Mouse (Mus musculus): ENCODE data around the gene Cirbp. TPM values are rescaled to one million over a fixed set of nuclear protein-coding genes. Genes with fewer than 3 reads are reported as not detected.

The Cirbp gene
- polyA plus RNA-seq, 1 experiment = 150 TPM

DNA sequence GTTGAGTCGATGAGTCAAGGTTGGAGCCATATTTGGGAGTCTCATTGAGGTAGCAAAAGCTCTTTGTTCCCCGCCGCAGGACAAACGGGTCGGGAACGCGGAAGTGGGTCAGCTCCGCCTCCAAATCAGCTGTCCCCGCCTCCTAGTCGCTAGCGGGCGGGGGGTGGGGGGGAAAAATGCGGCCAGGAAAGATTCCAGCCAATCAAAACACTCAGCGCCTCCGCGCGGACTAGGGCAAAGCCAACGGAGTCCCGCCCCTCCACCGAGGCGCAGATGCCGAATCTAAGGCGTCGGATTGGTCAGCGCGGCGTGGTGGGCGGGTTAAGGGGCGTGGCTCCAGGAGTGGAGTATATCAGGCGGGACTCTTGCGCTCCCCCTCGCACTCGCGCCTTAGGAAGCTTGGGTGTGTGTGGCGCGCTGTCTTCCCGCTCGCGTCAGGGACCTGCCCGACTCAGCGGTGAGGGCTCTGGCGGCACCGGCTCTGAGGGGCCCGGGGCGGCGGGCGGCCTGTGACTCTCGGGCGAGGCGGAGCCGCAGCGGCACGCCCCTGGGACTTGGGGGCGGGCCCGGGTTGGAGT, 1.8 kb downstream of the Cirbp start:
- peak overlapping the region; percentile 76 for H3K4me3 ChIP-seq (ENCODE audit: insufficient read depth, low read length)
- H3K27ac ChIP-seq (ENCODE audit: insufficient read depth, low read length) = peak overlapping the region; percentile 95
- TF ChIP-seq CTCF (IDR thresholded peaks at IDR 0.05; ENCODE audit: extremely low read depth, insufficient read depth, low read length) = no peak
- peak; percentile 99 for TF ChIP-seq POLR2A (IDR thresholded peaks at IDR 0.05; ENCODE audit: extremely low read depth, insufficient read depth, low read length)
- H3K4me1 ChIP-seq (ENCODE audit: control insufficient read depth, insufficient read depth, low read length) = peaks cover 10% of the 10 kb centered on the region

DNA sequence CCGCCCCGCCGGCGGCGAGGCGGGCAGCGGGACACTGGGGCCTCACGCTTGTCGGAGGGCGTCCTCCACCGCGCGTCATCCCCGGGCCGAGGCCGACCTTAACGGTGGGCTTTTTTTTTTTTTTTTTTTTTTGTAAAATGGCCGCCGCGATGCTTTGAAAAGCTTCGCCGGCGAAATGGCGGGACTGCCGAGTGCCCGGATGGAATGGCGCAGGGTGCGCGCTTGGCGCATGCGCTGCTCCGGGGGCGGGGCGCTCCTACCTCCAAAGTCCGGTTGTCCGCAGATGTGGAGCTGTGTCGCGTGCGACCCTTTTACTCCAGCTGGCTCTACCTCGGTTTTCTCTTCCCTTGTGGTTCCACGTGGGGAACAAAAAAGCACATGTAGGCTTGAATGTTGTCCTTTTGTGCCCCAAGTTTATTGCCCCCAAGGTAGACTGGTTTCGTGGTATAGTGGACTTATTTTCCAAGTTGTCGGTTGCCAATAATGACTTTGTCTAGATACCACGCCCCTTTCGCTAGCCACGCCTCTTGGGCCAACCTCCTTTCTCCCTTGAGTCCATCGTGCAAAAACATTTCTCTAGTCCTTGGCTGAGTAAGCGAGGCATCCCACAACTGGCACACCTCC, 2.4 kb downstream of the Cirbp start:
- H3K4me3 ChIP-seq (ENCODE audit: insufficient read depth, low read length) = peak overlapping the region; percentile 76
- TF ChIP-seq POLR2A (IDR thresholded peaks at IDR 0.05; ENCODE audit: extremely low read depth, insufficient read depth, low read length) (peak; percentile 14; the same call in 1 of the 2 replicates), CTCF (IDR thresholded peaks at IDR 0.05; ENCODE audit: extremely low read depth, insufficient read depth, low read length) (no peak)
- H3K27ac ChIP-seq (ENCODE audit: insufficient read depth, low read length) = peak overlapping the region; percentile 95
- H3K4me1 ChIP-seq (ENCODE audit: control insufficient read depth, insufficient read depth, low read length) = peaks cover 10% of the 10 kb centered on the region

DNA sequence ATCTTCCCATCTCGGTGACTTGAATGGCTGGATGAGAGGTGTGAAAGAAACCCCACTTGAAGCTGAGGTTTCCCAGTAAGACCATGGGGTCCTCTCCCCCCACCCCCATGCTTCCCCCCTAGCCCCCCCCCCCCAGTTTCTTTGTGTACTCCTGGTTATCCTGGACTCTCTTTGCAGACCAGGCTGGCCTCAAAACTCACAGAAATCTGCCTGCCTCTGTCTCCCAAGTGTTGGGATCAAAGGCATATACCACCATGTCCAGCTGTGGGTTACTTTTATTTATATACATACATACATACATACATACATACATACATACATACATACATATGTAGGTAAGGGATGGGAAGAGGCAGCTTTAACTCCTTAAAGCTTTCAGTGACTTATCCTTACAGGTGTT, 3.3 kb downstream of the Cirbp start:
- Histone ChIP-seq H3K4me3 (ENCODE audit: insufficient read depth, low read length) (peak overlapping the region; percentile 76; the same call in 1 of the 2 replicates), H3K27ac (ENCODE audit: insufficient read depth, low read length) (no peak overlapping the region), H3K4me1 (ENCODE audit: control insufficient read depth, insufficient read depth, low read length) (peaks cover 9% of the 10 kb centered on the region)
- TF ChIP-seq POLR2A (IDR thresholded peaks at IDR 0.05; ENCODE audit: extremely low read depth, insufficient read depth, low read length) = no peak
- no peak for TF ChIP-seq CTCF (IDR thresholded peaks at IDR 0.05; ENCODE audit: extremely low read depth, insufficient read depth, low read length)

DNA sequence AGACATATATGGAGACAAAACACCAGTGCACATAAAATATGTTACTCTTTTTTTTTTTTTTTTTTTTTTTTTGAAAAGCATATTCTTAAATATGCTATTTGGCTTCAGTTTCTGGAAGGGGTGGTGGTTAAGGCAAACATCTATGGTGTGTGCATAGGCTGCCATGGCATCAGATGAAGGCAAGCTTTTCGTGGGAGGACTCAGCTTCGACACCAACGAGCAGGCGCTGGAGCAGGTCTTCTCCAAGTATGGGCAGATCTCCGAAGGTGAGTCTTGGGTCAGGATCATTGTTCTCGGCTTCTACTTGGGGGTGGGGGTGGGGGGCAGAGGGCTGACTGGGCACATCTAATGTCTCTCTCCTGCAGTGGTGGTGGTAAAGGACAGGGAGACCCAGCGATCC, 3.9 kb downstream of the Cirbp start:
- H3K4me3 ChIP-seq (ENCODE audit: insufficient read depth, low read length) = no peak overlapping the region
- H3K27ac ChIP-seq (ENCODE audit: insufficient read depth, low read length) = no peak overlapping the region
- H3K4me1 ChIP-seq (ENCODE audit: control insufficient read depth, insufficient read depth, low read length) = peaks cover 6% of the 10 kb centered on the region; the same call in 1 of the 2 replicates
- TF ChIP-seq CTCF (IDR thresholded peaks at IDR 0.05; ENCODE audit: extremely low read depth, insufficient read depth, low read length) (no peak), POLR2A (IDR thresholded peaks at IDR 0.05; ENCODE audit: extremely low read depth, insufficient read depth, low read length) (no peak)

DNA sequence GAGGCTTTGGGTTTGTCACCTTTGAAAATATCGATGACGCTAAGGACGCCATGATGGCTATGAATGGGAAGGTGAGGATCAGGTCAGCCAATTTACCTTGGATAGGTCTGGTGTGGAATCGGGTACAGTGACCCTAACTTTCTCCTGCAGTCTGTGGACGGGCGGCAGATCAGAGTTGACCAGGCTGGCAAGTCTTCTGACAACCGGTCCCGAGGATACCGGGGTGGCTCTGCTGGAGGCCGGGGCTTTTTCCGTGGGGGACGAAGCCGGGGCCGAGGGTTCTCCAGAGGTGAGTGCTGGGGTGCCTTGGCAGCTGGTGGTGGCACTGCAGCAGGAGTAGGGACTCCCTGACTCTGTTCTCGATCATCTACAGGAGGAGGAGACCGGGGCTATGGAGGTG, 4.3 kb downstream of the Cirbp start:
- Histone ChIP-seq H3K4me1 (ENCODE audit: control insufficient read depth, insufficient read depth, low read length) (peaks cover 6% of the 10 kb centered on the region; the same call in 1 of the 2 replicates), H3K4me3 (ENCODE audit: insufficient read depth, low read length) (no peak overlapping the region), H3K27ac (ENCODE audit: insufficient read depth, low read length) (no peak overlapping the region)
- TF ChIP-seq CTCF (IDR thresholded peaks at IDR 0.05; ENCODE audit: extremely low read depth, insufficient read depth, low read length) = no peak
- TF ChIP-seq POLR2A (IDR thresholded peaks at IDR 0.05; ENCODE audit: extremely low read depth, insufficient read depth, low read length) = no peak

DNA sequence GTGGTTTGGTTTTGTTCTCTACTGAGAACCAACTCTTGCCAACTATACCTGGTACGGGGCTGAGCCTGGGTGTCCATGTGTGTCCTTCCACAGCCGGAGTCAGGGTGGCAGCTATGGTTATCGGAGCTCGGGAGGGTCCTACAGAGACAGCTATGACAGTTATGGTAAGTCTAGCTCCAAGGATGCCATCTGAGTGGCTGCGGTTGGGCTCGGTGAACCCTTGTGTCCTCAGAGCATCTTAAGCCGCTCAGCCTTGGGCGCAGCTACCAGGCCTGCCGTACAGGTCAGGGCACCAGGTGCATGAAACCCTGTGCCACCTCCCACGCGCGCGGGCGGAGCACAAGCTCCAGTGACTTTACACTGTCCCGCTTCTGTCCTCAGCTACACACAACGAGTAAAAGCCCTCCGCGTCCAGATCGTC, 4.8 kb downstream of the Cirbp start:
- Histone ChIP-seq H3K4me3 (ENCODE audit: insufficient read depth, low read length) (no peak overlapping the region), H3K27ac (ENCODE audit: insufficient read depth, low read length) (no peak overlapping the region), H3K4me1 (ENCODE audit: control insufficient read depth, insufficient read depth, low read length) (peaks cover 4% of the 10 kb centered on the region; the same call in 1 of the 2 replicates)
- TF ChIP-seq CTCF (IDR thresholded peaks at IDR 0.05; ENCODE audit: extremely low read depth, insufficient read depth, low read length) (no peak), POLR2A (IDR thresholded peaks at IDR 0.05; ENCODE audit: extremely low read depth, insufficient read depth, low read length) (no peak)

DNA sequence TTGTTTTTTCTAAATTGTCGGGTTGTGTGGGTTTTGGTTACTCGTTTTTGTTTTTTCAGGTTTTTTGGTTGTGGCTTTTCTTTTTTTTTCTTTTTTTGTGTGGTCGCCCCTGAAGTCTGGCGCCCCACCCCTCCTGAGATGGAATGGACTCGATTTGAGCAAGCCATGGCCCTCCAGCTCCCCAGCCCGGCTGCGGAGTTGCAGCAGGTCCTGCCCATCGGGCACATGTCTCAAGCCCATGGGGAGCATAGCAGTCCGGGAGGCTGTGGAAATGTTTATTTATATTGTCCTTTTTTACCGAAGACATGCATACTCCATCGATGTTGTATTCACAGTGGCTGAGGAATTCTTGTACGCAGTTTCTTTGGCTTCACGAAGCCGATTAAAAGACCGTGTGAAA, 5.5 kb downstream of the Cirbp start:
- peaks cover 3% of the 10 kb centered on the region; the same call in 1 of the 2 replicates for H3K4me1 ChIP-seq (ENCODE audit: control insufficient read depth, insufficient read depth, low read length)
- no peak overlapping the region for H3K27ac ChIP-seq (ENCODE audit: insufficient read depth, low read length)
- TF ChIP-seq POLR2A (IDR thresholded peaks at IDR 0.05; ENCODE audit: extremely low read depth, insufficient read depth, low read length) (no peak), CTCF (IDR thresholded peaks at IDR 0.05; ENCODE audit: extremely low read depth, insufficient read depth, low read length) (no peak)
- no peak overlapping the region for H3K4me3 ChIP-seq (ENCODE audit: insufficient read depth, low read length)

DNA sequence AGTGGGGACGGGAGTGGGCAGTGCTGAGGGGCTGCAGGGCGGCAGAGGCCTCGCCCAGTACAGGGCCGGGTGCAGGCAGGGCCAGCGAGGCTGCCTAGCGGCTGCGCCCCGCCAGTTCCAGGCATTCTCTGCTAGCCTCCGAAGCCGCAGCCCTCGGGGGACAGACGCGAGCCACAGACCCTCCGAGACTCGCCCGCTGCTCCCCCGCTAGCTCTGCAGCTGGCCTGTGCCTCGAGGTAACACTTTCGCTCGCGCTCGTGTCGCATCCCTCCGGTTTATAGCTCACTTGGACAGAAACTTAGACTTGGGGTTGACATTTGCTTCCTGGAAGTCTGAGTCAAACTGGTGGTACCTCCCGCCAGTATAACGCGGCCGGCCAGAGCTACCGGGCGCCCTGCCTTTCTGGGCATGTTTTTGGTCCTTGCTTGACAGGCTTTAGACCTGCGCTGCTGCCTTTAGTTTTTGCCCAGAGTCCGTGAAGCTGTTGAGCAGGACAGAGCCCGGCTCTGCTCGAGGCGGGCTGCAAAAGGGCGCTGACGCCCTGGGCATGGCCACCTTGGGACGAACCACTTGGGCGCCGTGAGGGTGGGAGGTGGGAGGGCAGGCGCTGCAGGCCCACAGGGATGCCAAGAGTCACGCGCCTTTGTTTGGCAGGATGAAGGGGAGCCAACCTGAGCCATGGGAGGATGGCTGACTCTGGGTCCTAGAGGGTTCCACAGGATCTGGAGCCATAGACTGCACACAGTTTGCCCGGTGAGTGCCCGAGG, 6.2 kb downstream of the Cirbp start:
- no peak overlapping the region; the same call in 1 of the 2 replicates for H3K4me3 ChIP-seq (ENCODE audit: insufficient read depth, low read length)
- H3K4me1 ChIP-seq (ENCODE audit: control insufficient read depth, insufficient read depth, low read length) = peaks cover 3% of the 10 kb centered on the region; the same call in 1 of the 2 replicates
- TF ChIP-seq CTCF (IDR thresholded peaks at IDR 0.05; ENCODE audit: extremely low read depth, insufficient read depth, low read length) (no peak), POLR2A (IDR thresholded peaks at IDR 0.05; ENCODE audit: extremely low read depth, insufficient read depth, low read length) (no peak)
- no peak overlapping the region; the same call in 1 of the 2 replicates for H3K27ac ChIP-seq (ENCODE audit: insufficient read depth, low read length)

DNA sequence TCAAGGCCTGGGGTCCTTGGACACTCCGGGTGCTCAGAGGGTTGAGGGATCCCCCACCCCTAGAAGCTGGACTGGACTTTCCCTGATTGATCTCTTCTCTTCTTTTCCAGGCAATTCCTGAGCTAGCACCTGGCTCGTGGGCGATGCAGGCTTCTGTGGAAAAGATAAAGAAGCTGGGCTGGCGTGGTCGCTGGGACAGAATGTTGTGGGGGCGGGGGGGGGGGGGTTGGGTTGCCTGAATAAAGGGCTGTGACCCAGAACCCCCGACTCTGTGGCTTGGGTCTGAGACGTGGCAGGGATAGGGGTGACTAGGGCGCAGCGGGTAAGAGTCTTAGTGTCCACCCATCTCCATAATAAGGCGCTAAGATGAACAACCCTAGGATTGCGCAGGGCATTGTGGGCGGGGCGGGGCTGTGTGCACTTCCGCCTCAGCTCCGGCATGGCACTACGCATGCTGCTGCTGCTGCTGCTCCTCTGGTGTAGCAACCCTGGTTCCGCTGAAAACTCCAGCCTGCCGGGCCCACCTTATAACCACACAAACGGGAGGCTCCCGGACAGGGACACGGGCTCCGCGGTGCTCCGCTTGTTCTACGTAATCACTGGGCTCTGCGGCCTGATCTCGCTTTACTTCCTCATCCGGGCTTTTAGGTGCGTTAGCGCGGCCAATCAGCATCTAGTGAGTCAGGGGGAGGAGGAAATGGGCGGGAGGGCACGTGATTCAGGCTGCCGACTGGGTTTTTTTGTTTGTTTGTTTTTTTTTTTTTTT, 6.9 kb downstream of the Cirbp start, which contains the start of gene 1600002K03Rik:
TSS of gene 1600002K03Rik (plus strand) at position 418 of the 766 bp plus-strand sequence.
- peak within 1 kb of the TSS; percentile 57 for H3K4me3 ChIP-seq (ENCODE audit: insufficient read depth, low read length)
- no peak for TF ChIP-seq CTCF (IDR thresholded peaks at IDR 0.05; ENCODE audit: extremely low read depth, insufficient read depth, low read length)
- peak; percentile 72 for TF ChIP-seq POLR2A (IDR thresholded peaks at IDR 0.05; ENCODE audit: extremely low read depth, insufficient read depth, low read length)
- H3K4me1 ChIP-seq (ENCODE audit: control insufficient read depth, insufficient read depth, low read length) = peaks cover 2% of the 10 kb centered on the region; the same call in 1 of the 2 replicates
- peak within 1 kb of the TSS; percentile 79 for H3K27ac ChIP-seq (ENCODE audit: insufficient read depth, low read length)
